Mouse (Mus musculus): ENCODE measurements around the gene Gm11037.
A peak's percentile ranks its signal among the peaks of the same experiment; 100 is the strongest.

GRCm38 (mm10) chr2:131142592-131142991, 9.3 kb downstream of the Gm11037 start:
- TF ChIP-seq CTCF (IDR thresholded peaks at IDR 0.05; ENCODE audit: extremely low read depth, insufficient read depth, low read length) = peak; percentile 50
- TF ChIP-seq POLR2A (IDR thresholded peaks at IDR 0.05; ENCODE audit: extremely low read depth, insufficient read depth, low read length) = no peak
